ENCODE assay signal across 25 mouse cellular contexts in the genomic region with DNA sequence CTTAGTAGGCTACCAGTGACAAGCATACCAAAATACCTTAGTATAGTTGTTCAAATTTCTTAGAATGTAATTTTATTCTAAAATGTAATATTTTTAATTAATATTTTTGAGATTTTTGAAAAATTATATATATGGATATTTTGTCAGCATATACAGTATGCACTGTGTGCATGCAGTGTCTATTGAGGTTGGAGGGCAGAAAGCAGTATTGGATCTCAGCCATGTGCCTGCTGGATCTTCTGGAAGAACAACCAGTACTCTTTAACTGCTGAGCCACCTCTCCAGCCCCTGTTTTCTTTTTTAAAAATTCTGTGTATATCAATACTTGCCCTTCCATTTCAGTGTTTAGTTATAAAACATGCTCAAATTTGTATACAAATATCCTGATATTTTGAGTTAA.
"Had no signal": no experiment of that assay in that cellular context is flagged by ENCODE, and none has a peak within 500 bp of the region (broad histone marks: within the 10 kb centered on the region; RNA-seq: fewer than 3 reads in every experiment).

No protein-coding gene starts in this region.

- H3K4me3 ChIP-seq: gastrocnemius, adult 2 months; heart, embryonic 10.5 days; heart, embryonic 12.5 days; hindbrain, embryonic 10.5 days; hindbrain, embryonic 12.5 days; intestine, embryonic 15.5 days; left cerebral cortex, adult 2 months; limb, embryonic 13.5 days; limb, embryonic 15.5 days; liver, embryonic 12.5 days had no signal

- H3K4me2 ChIP-seq: heart, embryonic 12.5 days; hindbrain, embryonic 12.5 days; hindbrain, embryonic 14.5 days; intestine, embryonic 15.5 days; limb, embryonic 13.5 days; limb, embryonic 15.5 days; liver, embryonic 12.5 days had no signal

- H3K27me3 ChIP-seq: heart, embryonic 12.5 days; hindbrain, embryonic 12.5 days; intestine, embryonic 15.5 days; limb, embryonic 13.5 days; limb, embryonic 15.5 days; liver, embryonic 12.5 days had no signal

- DNase-seq: gastrocnemius, adult 2 months; gastrocnemius, postnatal 10 days; gastrocnemius, postnatal 25 days; heart, adult 18-20 months; heart, postnatal 10 days; heart, postnatal 4 days; kidney, adult 18-20 months; kidney, adult 8-10 months; kidney, postnatal 10 days; kidney, postnatal 25 days; kidney, postnatal 4 days; left cerebral cortex, postnatal 4 days had no signal

- H3K9ac ChIP-seq: heart, embryonic 12.5 days; hindbrain, embryonic 12.5 days; hindbrain, embryonic 14.5 days; intestine, embryonic 15.5 days; limb, embryonic 13.5 days; limb, embryonic 15.5 days; liver, embryonic 12.5 days; liver, embryonic 14.5 days had no signal

- ATAC-seq: inflammation-experienced regulatory T-cells, adult 6 months; intestine, embryonic 15.5 days; intestine, postnatal 0 days; liver, embryonic 12.5 days had no signal

- H3K4me1 ChIP-seq: heart, embryonic 10.5 days; hindbrain, embryonic 10.5 days; hindbrain, embryonic 12.5 days; intestine, embryonic 15.5 days; limb, embryonic 13.5 days; limb, embryonic 15.5 days; liver, embryonic 12.5 days had no signal

- H3K27ac ChIP-seq: gastrocnemius, adult 2 months; heart, embryonic 10.5 days; hindbrain, embryonic 10.5 days; hindbrain, embryonic 12.5 days; hindbrain, embryonic 14.5 days; intestine, embryonic 15.5 days; left cerebral cortex, adult 2 months; limb, embryonic 13.5 days; limb, embryonic 15.5 days; liver, embryonic 12.5 days; liver, embryonic 14.5 days had no signal

- H3K36me3 ChIP-seq: heart, embryonic 10.5 days; hindbrain, embryonic 10.5 days; hindbrain, embryonic 12.5 days; intestine, embryonic 15.5 days; liver, embryonic 12.5 days had no signal

- H3K9me3 ChIP-seq: heart, embryonic 10.5 days; heart, embryonic 12.5 days; hindbrain, embryonic 10.5 days; hindbrain, embryonic 12.5 days; intestine, embryonic 15.5 days; limb, embryonic 13.5 days; limb, embryonic 15.5 days; liver, embryonic 12.5 days had no signal
